In the genomic region with DNA sequence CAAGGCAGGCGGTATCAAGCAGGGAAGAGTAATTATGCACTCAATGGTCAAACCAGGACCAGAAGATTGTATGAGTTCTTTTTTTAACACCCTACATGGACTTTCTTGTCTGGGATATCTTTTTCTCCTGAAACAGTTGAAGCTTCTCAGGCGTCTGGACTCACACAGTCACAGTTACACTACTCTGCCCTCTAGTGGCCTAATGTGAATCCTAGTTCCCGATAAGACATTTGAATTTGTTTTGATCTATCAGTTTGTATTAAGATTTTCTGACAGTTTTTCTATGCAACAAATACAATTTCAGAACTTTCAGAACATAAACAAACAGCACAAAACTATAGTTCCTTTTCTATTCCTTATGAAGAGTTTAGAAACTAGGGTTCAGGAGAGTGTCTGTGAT, we compare ENCODE assay signal across 9 mouse cellular contexts. TPM values are rescaled to one million over a fixed set of nuclear protein-coding genes. Genes with fewer than 3 reads are reported as not detected.
DNase-seq lines count a peak whose midpoint lies in the region; ATAC-seq and TF ChIP-seq lines count a peak whose summit lies in the region.
"Had no signal": no experiment of that assay in that cellular context is flagged by ENCODE, and none has a peak within 500 bp of the region (broad histone marks: within the 10 kb centered on the region; RNA-seq: fewer than 3 reads in every experiment).

No protein-coding gene starts in this region.

- no peaks in the 10 kb centered on the region for H3K4me1 ChIP-seq in kidney, postnatal 0 days (replicated peaks; ENCODE audit: insufficient read depth, low read length)
- H3K4me1 ChIP-seq: heart, embryonic 13.5 days had no signal

- H3K9me3 ChIP-seq in kidney, postnatal 0 days (replicated peaks; ENCODE audit: low read length) = no peaks in the 10 kb centered on the region
- H3K9me3 ChIP-seq: heart, embryonic 13.5 days had no signal

- H3K36me3 ChIP-seq in kidney, postnatal 0 days (ENCODE audit: insufficient read depth, low read length) = no peaks in the 10 kb centered on the region
- H3K36me3 ChIP-seq: heart, embryonic 13.5 days had no signal

- no peak overlapping the region for H3K4me3 ChIP-seq in kidney, postnatal 0 days (replicated peaks; ENCODE audit: low read depth, low read length)
- H3K4me3 ChIP-seq: heart, embryonic 13.5 days had no signal

- H3K27me3 ChIP-seq in kidney, postnatal 0 days (ENCODE audit: insufficient read depth, low read length) = no peaks in the 10 kb centered on the region
- H3K27me3 ChIP-seq: heart, embryonic 13.5 days had no signal

- no peak overlapping the region for H3K27ac ChIP-seq in kidney, postnatal 0 days
- H3K27ac ChIP-seq: heart, embryonic 13.5 days had no signal

- ATAC-seq in kidney, postnatal 0 days (replicated peaks; ENCODE audit: low FRiP score, low read depth) = no peak

- no peak overlapping the region for H3K4me2 ChIP-seq in kidney, postnatal 0 days (ENCODE audit: low read length)
- H3K4me2 ChIP-seq: heart, embryonic 13.5 days had no signal

- H3K9ac ChIP-seq in kidney, postnatal 0 days (ENCODE audit: low read depth, low read length) = no peak overlapping the region
- H3K9ac ChIP-seq: heart, embryonic 13.5 days had no signal

- 22% methylated on average over 3 of the region's 3 CpGs for WGBS in kidney, postnatal 0 days

- TF ChIP-seq CTCF in kidney, postnatal 0 days (IDR thresholded peaks at IDR 0.05; ENCODE audit: low read depth) = peak; percentile 92

- peak; percentile 30 for DNase-seq in adrenal gland, postnatal 10 days
- DNase-seq in adrenal gland, postnatal 4 days (ENCODE audit: low spot score in 2 of 2) = no peak
- peak; percentile 71 for DNase-seq in layer of hippocampus, adult 9-10 months (ENCODE audit: low spot score)
- DNase-seq in layer of hippocampus, adult 8-10 months (ENCODE audit: low spot score in 2 of 2) = no peak
- DNase-seq in c-Kit-positive CD71-negative TER-119-negative erythroid progenitor cells, embryonic 14.5 days (ENCODE audit: low read depth) = peak; percentile 16
- DNase-seq in kidney, postnatal 0 days (ENCODE audit: low spot score) = peak; percentile 84
- DNase-seq in right cerebral cortex, postnatal 14 days = peak; percentile 16
- no peak for DNase-seq in thymus, postnatal 14 days

RNA-seq across cellular contexts. Expression of a gene that starts 17.7 kb away (rescaled TPM):
- 1 to 10 TPM in 1 of 2 experiments, under 1 TPM in 1; 0.30 to 3.4 TPM for total RNA-seq in adrenal gland, postnatal 10 days (2021)
- total RNA-seq in adrenal gland, postnatal 4 days (2021) = 1 to 10 TPM; 1.4 to 2.1 TPM
- total RNA-seq in layer of hippocampus, adult 8-10 months (2022) = 10 to 100 TPM; 59.8 to 84.1 (median 75.7) TPM
- 0.22 and 0.34 TPM in 2 replicates for polyA plus RNA-seq in kidney, postnatal 0 days (2015; fragmentation: Nextera tagmentation; extraction: Ambion mirVana)

RNA-seq across cellular contexts. Expression of a gene that starts 51.0 kb away (rescaled TPM):
- not detected for total RNA-seq in adrenal gland, postnatal 10 days (2021)
- total RNA-seq in adrenal gland, postnatal 4 days (2021) = not detected
- under 1 TPM in 2 of 4 experiments, not detected in 2; 0.35 to 0.36 TPM for total RNA-seq in layer of hippocampus, adult 8-10 months (2022)
- polyA plus RNA-seq in kidney, postnatal 0 days (2015; fragmentation: Nextera tagmentation; extraction: Ambion mirVana) = not detected in 2 replicates
- polyA plus RNA-seq: heart, embryonic 13.5 days had no signal

Comparison
In these comparisons a context has a peak if more than half of its experiments do, and no peak if none do; other contexts are left out.
1. DNase-seq: peak in adrenal gland, postnatal 10 days (single experiment), layer of hippocampus, adult 9-10 months (single experiment), c-Kit-positive CD71-negative TER-119-negative erythroid progenitor cells, embryonic 14.5 days (single experiment), kidney, postnatal 0 days (single experiment) and right cerebral cortex, postnatal 14 days (single experiment); none in adrenal gland, postnatal 4 days (0 of 2), layer of hippocampus, adult 8-10 months (0 of 2) and thymus, postnatal 14 days (single experiment).
2. RNA of a gene that starts 17.7 kb away (total RNA-seq): 59.8 to 84.1 TPM in layer of hippocampus, adult 8-10 months; 0.30 to 3.4 TPM in adrenal gland, postnatal 10 days and 1.4 to 2.1 TPM in adrenal gland, postnatal 4 days; every median in the first group is over 10 times any median in the second.